30 mouse cellular contexts compared by ENCODE assay signal in genomic region chr2:136784310-136784709, GRCm38 (mm10).
DNase-seq lines count a peak whose midpoint lies in the region; ATAC-seq and TF ChIP-seq lines count a peak whose summit lies in the region.
"Had no signal": no experiment of that assay in that cellular context is flagged by ENCODE, and none has a peak within 500 bp of the region (broad histone marks: within the 10 kb centered on the region; RNA-seq: fewer than 3 reads in every experiment).

No protein-coding gene starts in this region.

- H3K9me3 ChIP-seq in forebrain, postnatal 0 days (ENCODE audit: low read length) = no peaks in the 10 kb centered on the region
- H3K9me3 ChIP-seq in forebrain, embryonic 14.5 days (replicated peaks; ENCODE audit: control insufficient read depth, low read length) = no peaks in the 10 kb centered on the region
- H3K9me3 ChIP-seq: embryonic facial prominence, embryonic 13.5 days; heart, embryonic 12.5 days; limb, embryonic 12.5 days; midbrain, embryonic 10.5 days had no signal

- no peak overlapping the region for H3K9ac ChIP-seq in forebrain, postnatal 0 days
- H3K9ac ChIP-seq in forebrain, embryonic 14.5 days (ENCODE audit: low read length) = no peak overlapping the region
- H3K9ac ChIP-seq: embryonic facial prominence, embryonic 13.5 days; heart, embryonic 12.5 days; limb, embryonic 12.5 days; liver, postnatal 0 days had no signal

- no peak overlapping the region for H3K4me3 ChIP-seq in forebrain, postnatal 0 days (ENCODE audit: low read depth, low read length)
- H3K4me3 ChIP-seq in forebrain, embryonic 14.5 days (ENCODE audit: low read depth, low read length) = no peak overlapping the region
- H3K4me3 ChIP-seq: embryonic facial prominence, embryonic 13.5 days; erythroblast, embryonic 14.5 days; heart, embryonic 12.5 days; limb, embryonic 12.5 days; midbrain, embryonic 10.5 days had no signal

- DNase-seq in forebrain, postnatal 0 days = no peak
- no peak for DNase-seq in forebrain, embryonic 14.5 days (ENCODE audit: low spot score)
- DNase-seq in layer of hippocampus, adult 9-11 months = peak; percentile 44
- no peak for DNase-seq in layer of hippocampus, postnatal 10 days (ENCODE audit: low spot score in 2 of 2)
- peak; percentile 18 for DNase-seq in brain, embryonic 14.5 days (ENCODE audit: low read depth)
- DNase-seq in left cerebral cortex, postnatal 36 days (ENCODE audit: low spot score in 2 of 2) = peak; percentile 45 to 60
- no peak for DNase-seq in embryo, embryonic 10.5 days (ENCODE audit: low spot score)
- DNase-seq: adrenal gland, postnatal 14 days; cerebellum, adult 18-20 months; cerebellum, postnatal 14 days; embryo, embryonic 11 days; gastrocnemius, postnatal 14 days; heart, adult 18-20 months; heart, postnatal 10 days; kidney, postnatal 36 days; layer of hippocampus, postnatal 36 days; liver, postnatal 0 days; spleen, adult 18-20 months; thymus, postnatal 14 days had no signal

- peak; percentile 34 for ATAC-seq in forebrain, postnatal 0 days
- ATAC-seq in forebrain, embryonic 14.5 days = no peak; the same call in 1 of the 2 replicates
- ATAC-seq: CD4-positive, CD25-positive, alpha-beta regulatory T cell, adult 4 months; hindbrain, postnatal 0 days; intestine, embryonic 16.5 days; liver, postnatal 0 days; lung, postnatal 0 days had no signal

- H3K27ac ChIP-seq in forebrain, postnatal 0 days (ENCODE audit: low read depth, low read length) = no peak overlapping the region
- H3K27ac ChIP-seq in forebrain, embryonic 14.5 days (ENCODE audit: low read depth, low read length) = no peak overlapping the region
- H3K27ac ChIP-seq: embryonic facial prominence, embryonic 13.5 days; hindbrain, postnatal 0 days; limb, embryonic 12.5 days; macrophage; midbrain, embryonic 10.5 days had no signal

- H3K36me3 ChIP-seq in forebrain, postnatal 0 days (ENCODE audit: insufficient read depth) = 0 out of 2 replicates have a peak, but pooled peaks cover 6% of the 10 kb centered on the region
- H3K36me3 ChIP-seq in forebrain, embryonic 14.5 days (ENCODE audit: control insufficient read depth, insufficient read depth, low read length) = no peaks in the 10 kb centered on the region
- H3K36me3 ChIP-seq: embryonic facial prominence, embryonic 13.5 days; heart, embryonic 12.5 days; limb, embryonic 12.5 days; midbrain, embryonic 10.5 days had no signal

- no peaks in the 10 kb centered on the region for H3K4me1 ChIP-seq in forebrain, postnatal 0 days (ENCODE audit: insufficient read depth)
- peaks cover 3% of the 10 kb centered on the region; the same call in 1 of the 2 replicates for H3K4me1 ChIP-seq in forebrain, embryonic 14.5 days (ENCODE audit: control insufficient read depth, insufficient read depth, low read length)
- H3K4me1 ChIP-seq: heart, embryonic 12.5 days; limb, embryonic 12.5 days had no signal

- TF ChIP-seq POLR2A in brain, embryonic 14.5 days (IDR thresholded peaks at IDR 0.05; ENCODE audit: borderline replicate concordance, extremely low read depth, insufficient read depth, insufficient read length, poor library complexity, severe bottlenecking) = no peak

- 50% methylated on average over 4 of the region's 4 CpGs for WGBS in forebrain, postnatal 0 days
- 68% methylated on average over 4 of the region's 4 CpGs for WGBS in forebrain, embryonic 14.5 days

- H3K27me3 ChIP-seq in forebrain, postnatal 0 days (ENCODE audit: insufficient read depth, low read length) = no peaks in the 10 kb centered on the region
- no peaks in the 10 kb centered on the region for H3K27me3 ChIP-seq in forebrain, embryonic 14.5 days (replicated peaks; ENCODE audit: control insufficient read depth, insufficient read depth, low read length)
- H3K27me3 ChIP-seq: embryonic facial prominence, embryonic 13.5 days; heart, embryonic 12.5 days; limb, embryonic 12.5 days had no signal

- intact Hi-C loops in left cerebral cortex, postnatal 36 days (cut with DNase I) = no loop called here

- no peak for TF ChIP-seq CTCF in forebrain, postnatal 0 days (IDR thresholded peaks at IDR 0.05; ENCODE audit: low read depth)
- TF ChIP-seq CTCF in brain, embryonic 14.5 days (IDR thresholded peaks at IDR 0.05; ENCODE audit: borderline replicate concordance, extremely low read depth, insufficient read depth, insufficient read length) = no peak

- no peak overlapping the region for H3K4me2 ChIP-seq in forebrain, postnatal 0 days (ENCODE audit: low read depth)
- no peak overlapping the region for H3K4me2 ChIP-seq in forebrain, embryonic 14.5 days (ENCODE audit: low read length)
- H3K4me2 ChIP-seq: embryonic facial prominence, embryonic 13.5 days; heart, embryonic 12.5 days; limb, embryonic 12.5 days; liver, embryonic 11.5 days had no signal

Comparison
In these comparisons a context has a peak if more than half of its experiments do, and no peak if none do; other contexts are left out.
1. DNase-seq: peak in layer of hippocampus, adult 9-11 months (single experiment), brain, embryonic 14.5 days (single experiment) and left cerebral cortex, postnatal 36 days (2 of 2); none in forebrain, postnatal 0 days (single experiment), forebrain, embryonic 14.5 days (single experiment), layer of hippocampus, postnatal 10 days (0 of 2) and embryo, embryonic 10.5 days (single experiment).